Mouse (Mus musculus) olfactory bulb, adult 2 months (tissue): ENCODE results near the gene Atxn10. TPM values are rescaled to one million over a fixed set of nuclear protein-coding genes. Genes with fewer than 3 reads are reported as not detected.
"Not testable (repeated sequence)": the region's sequence is repeated elsewhere in the genome, so short reads cannot be mapped to it uniquely, and the experiment has no call there.

Source experiments
- H3K27ac ChIP-seq: fragments of 200-500 bp; 2 replicates; pipeline ENCODE4 v1.5.1; 2012; ENCODE audit warnings: low read depth, low read length; ENCODE audit not compliant: insufficient read depth
- H3K4me1 ChIP-seq: fragments of 200-500 bp; 2 replicates; pipeline ENCODE4 v1.6.1; 2012; ENCODE audit warnings: low read length; ENCODE audit not compliant: control insufficient read depth, insufficient read depth
- H3K4me3 ChIP-seq: fragments of 200-500 bp; 2 replicates; pipeline ENCODE4 v1.5.1; 2012; ENCODE audit warnings: mild to moderate bottlenecking, low read depth, low read length, moderate library complexity; ENCODE audit not compliant: insufficient read depth
- CTCF ChIP-seq: fragments of 200-500 bp; IDR thresholded peaks from 2 replicates; pipeline ENCODE4 v1.5.1; 2012; ENCODE audit warnings: low read depth, mild to moderate bottlenecking, low read length, moderate library complexity; ENCODE audit not compliant: insufficient read depth
- POLR2A ChIP-seq: fragments of 200-500 bp; IDR thresholded peaks from 2 replicates; pipeline ENCODE4 v1.6.1; 2012; ENCODE audit warnings: mild to moderate bottlenecking, low read depth, low read length, moderate library complexity; ENCODE audit not compliant: insufficient read depth
- WGBS: fragments of 180-500 bp; shearing (Covaris S2); methylation state at CpG from one replicate; pipeline ENCODE4 v1.1.7; 2018; 5-methylcytosine and 5-hydroxymethylcytosine counted together
- polyA plus RNA-seq: library from polyadenylated mRNA; stranded (reverse); fragments of >200 nt; gene quantifications from 2 replicates; pipeline ENCODE4 v1.2.4, GENCODE M21; 2012; ENCODE audit warnings: low replicate concordance; ENCODE audit not compliant: missing spikeins, insufficient read depth, insufficient read length

Atxn10 gene
- polyA plus RNA-seq, 1 experiment: 211 TPM

- TF ChIP-seq CTCF (no peak), POLR2A (no peak)
- H3K4me1 ChIP-seq: peaks cover 5% of the 10 kb centered on the region; the same call in 1 of the 2 replicates
- no peak overlapping the region for H3K27ac ChIP-seq
- no peak overlapping the region for H3K4me3 ChIP-seq
- WGBS: 93% methylated on average over 5 of the region's 5 CpGs
These were observed 6.9 kb upstream of the Atxn10 start for GRCm38 (mm10) chr15:85329096-85329495.

- Histone ChIP-seq H3K4me1 (peaks cover 5% of the 10 kb centered on the region; the same call in 1 of the 2 replicates), H3K27ac (no peak overlapping the region), H3K4me3 (no peak overlapping the region)
- 89% methylated on average over 6 of the region's 6 CpGs for WGBS
- TF ChIP-seq POLR2A (no peak), CTCF (no peak)
These were observed 6.0 kb upstream of the Atxn10 start for GRCm38 (mm10) chr15:85330024-85330423.

- H3K4me1 ChIP-seq, H3K4me3 ChIP-seq, H3K27ac ChIP-seq: not testable (repeated sequence)
- 87% methylated on average over 6 of the region's 6 CpGs for WGBS
These were observed 2.5 kb upstream of the Atxn10 start for GRCm38 (mm10) chr15:85333511-85333910.

GRCm38 (mm10) chr15:85334234-85334633 lies 1.8 kb upstream of the Atxn10 start:
- WGBS: 76% methylated on average over 3 of the region's 3 CpGs
- no peak overlapping the region for H3K4me3 ChIP-seq
- H3K4me1 ChIP-seq: peaks cover 11% of the 10 kb centered on the region
- TF ChIP-seq CTCF (no peak), POLR2A (no peak)
- no peak overlapping the region for H3K27ac ChIP-seq

- TF ChIP-seq CTCF (no peak), POLR2A (peak; percentile 80)
- under 1% methylated on average over 54 of the region's 54 CpGs for WGBS
- Histone ChIP-seq H3K4me1 (peaks cover 11% of the 10 kb centered on the region), H3K27ac (peak overlapping the region; percentile 100), H3K4me3 (peak overlapping the region; percentile 96)
These were observed 401 bp downstream of the Atxn10 start for GRCm38 (mm10) chr15:85336301-85336991.

GRCm38 (mm10) chr15:85337219-85337618 lies 1.2 kb downstream of the Atxn10 start:
- no peak for TF ChIP-seq POLR2A
- Histone ChIP-seq H3K27ac (peak overlapping the region; percentile 100; the same call in 1 of the 2 replicates), H3K4me3 (peak overlapping the region; percentile 96), H3K4me1 (peaks cover 11% of the 10 kb centered on the region)
- 39% methylated on average over 9 of the region's 9 CpGs for WGBS

GRCm38 (mm10) chr15:85337979-85338378 lies 1.9 kb downstream of the Atxn10 start:
- TF ChIP-seq POLR2A (no peak), CTCF (no peak)
- H3K4me1 ChIP-seq: peaks cover 11% of the 10 kb centered on the region
- no peak overlapping the region for H3K4me3 ChIP-seq
- WGBS: 89% methylated on average over 5 of the region's 5 CpGs
- H3K27ac ChIP-seq: no peak overlapping the region

- 97% methylated on average over 2 of the region's 2 CpGs for WGBS
- TF ChIP-seq CTCF: no peak
- TF ChIP-seq POLR2A: no peak
- Histone ChIP-seq H3K27ac (no peak overlapping the region), H3K4me3 (no peak overlapping the region), H3K4me1 (peaks cover 4% of the 10 kb centered on the region)
These were observed 6.2 kb downstream of the Atxn10 start for GRCm38 (mm10) chr15:85342246-85342645.

GRCm38 (mm10) chr15:85344673-85345072 lies 8.6 kb downstream of the Atxn10 start:
- Histone ChIP-seq H3K4me3 (no peak overlapping the region), H3K27ac (no peak overlapping the region), H3K4me1 (peaks cover 2% of the 10 kb centered on the region; the same call in 1 of the 2 replicates)
- TF ChIP-seq CTCF: no peak
- no peak for TF ChIP-seq POLR2A
- WGBS: 56% methylated on average over 2 of the region's 2 CpGs
